Mouse (Mus musculus) lung, postnatal 14 days (tissue): Measurements from ENCODE around the gene Gnb2.

Experiments
- DNase-seq: peaks from one replicate; pipeline ENCODE4 v3.0.0; 2021

The Gnb2 gene

GRCm38 (mm10) chr5:137533117-137533827, at the start of gene Gnb2, which contains the start of gene Epo:
Gene Gnb2, minus strand, starts transcription at chr5:137533510.
Gene Epo, minus strand, starts transcription at chr5:137533242.
- DNase-seq: peak; percentile 99

DNA sequence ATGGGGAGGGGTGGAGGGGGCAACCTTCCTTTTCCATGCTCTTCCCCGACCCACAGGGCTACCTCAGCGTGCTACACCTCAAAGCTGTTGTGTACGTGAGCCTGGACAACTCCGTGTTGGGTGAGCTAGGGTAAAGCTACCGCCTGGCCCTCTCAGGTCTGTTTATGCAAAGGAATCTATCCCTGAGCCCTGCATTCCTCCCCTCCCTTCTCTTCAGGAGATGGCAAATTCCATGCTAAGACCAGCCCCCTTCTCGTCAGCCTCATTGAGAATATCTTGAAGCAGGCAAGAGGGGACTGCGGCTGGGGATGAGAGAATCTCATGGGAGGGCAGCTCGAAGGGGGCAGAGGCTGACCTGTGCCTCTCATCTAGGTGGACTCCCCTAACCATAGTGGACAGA, 49.4 kb upstream of the Gnb2 start:
- DNase-seq: no peak

DNA sequence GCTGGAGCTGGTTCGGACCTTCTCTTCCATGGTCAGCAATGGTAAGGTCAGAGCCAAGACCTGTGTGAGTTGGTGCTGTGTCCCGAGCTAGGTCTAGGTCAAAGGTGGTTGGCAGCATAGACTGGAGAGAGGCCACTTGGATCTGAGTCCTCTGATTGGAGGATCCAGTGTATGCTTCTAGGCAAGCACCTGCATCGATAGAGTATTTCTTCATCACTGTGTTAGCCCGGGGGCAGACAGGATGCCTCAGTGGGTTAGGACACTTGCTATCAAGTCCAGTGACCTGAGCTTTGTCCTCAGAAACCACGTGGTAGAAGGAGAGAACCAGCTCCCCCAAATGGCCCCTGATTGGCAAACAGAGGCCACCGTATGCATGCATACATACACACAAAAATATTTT, 46.9 kb upstream of the Gnb2 start:
- no peak for DNase-seq

DNA sequence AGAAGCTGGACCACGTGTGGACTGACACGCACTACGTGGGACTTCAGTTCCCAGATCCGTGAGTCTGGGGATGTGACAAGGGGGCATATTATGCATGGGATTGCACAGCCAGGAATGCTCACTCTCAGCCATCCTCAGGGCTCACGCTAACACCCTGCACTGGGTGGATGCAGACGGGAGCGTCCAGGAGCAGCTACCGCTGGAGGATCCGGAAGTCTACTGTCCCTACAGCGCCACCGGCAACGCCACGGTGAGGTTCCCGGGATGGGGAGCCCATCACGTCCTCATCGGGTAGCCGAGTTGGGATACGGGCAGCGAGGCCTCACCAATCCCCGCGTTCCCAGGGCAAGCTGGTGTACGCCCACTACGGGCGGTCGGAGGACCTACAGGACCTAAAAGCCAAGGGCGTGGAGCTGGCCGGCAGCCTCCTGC, 41.2 kb upstream of the Gnb2 start:
- peak; percentile 39 for DNase-seq

- no peak for DNase-seq
Observed at GRCm38 (mm10) chr5:137570691-137571586, 37.6 kb upstream of the Gnb2 start.

DNA sequence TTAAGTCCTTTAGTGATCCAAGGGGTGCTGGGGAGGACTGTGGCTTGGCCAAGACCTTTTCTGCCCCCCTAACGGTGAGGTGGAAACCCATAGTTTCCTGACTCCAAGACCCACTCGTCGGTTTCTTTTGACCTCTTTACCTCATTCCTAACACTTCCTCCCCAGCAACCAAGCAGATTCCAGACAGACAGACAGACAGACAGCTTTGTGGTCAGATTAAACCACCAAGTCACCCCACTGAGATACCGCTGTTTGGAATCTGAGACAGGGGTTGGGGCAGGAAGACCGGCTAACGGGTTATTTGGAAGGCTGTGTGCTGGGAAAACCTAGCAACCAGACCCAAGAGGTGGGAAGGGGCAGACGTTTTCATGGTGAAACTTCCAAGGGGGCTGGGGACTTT, 36.9 kb upstream of the Gnb2 start:
- no peak for DNase-seq

- DNase-seq: peak; percentile 60
Observed at GRCm38 (mm10) chr5:137569665-137570064, 36.4 kb upstream of the Gnb2 start, which contains the start of gene Tfr2. Gene Tfr2, plus strand, starts transcription at chr5:137569840.

DNA sequence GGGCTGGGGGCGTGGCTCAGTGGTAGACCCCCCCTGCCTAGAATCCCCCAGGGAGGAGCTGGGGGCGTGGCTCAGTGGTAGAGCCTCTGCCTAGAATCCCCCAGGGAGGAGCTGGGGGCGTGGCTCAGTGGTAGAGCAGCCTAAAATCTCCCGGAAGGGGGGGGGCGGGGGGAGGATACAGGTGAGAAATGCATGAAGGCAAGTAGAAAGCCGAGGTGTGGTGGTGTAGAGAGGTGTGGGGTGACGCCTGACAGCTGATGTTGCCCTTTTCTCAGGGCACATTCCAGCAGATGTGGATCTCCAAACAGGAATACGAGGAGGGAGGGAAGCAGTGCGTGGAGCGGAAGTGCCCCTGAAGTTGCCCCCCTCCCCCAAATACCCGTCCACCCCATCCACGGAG, 35.7 kb upstream of the Gnb2 start:
- DNase-seq: no peak

DNA sequence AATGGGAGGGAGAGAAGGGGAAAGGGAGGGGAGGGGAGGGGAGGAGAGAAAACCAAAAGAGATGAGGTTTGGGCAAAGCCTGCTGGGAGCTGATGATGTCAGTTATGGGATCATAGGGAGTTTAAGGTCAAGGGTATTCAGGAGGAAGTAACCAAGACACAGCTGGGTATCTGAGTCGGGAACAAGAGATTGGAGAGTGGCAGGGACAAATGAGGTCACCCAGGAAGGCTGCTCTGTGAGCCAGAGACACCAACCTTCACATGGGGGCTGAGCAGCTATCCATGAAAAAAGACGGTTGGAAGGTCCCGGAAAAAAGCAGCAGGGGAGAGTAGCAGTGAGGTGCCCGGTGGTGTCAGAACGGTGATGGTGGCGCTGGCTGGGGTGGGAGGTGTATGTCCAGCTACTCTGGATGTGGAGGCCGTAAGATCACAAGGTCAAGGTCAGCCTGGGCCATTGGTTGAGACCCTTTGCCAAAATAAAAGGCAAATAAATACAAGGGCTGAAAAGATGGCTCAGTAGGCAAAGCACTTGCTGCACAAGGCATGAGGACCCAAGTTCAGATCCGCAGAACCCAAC, 35.0 kb upstream of the Gnb2 start:
- DNase-seq: no peak

- DNase-seq: no peak
Observed at GRCm38 (mm10) chr5:137566416-137566815, 33.1 kb upstream of the Gnb2 start.

- DNase-seq: no peak
Observed at GRCm38 (mm10) chr5:137565744-137566143, 32.4 kb upstream of the Gnb2 start.

DNA sequence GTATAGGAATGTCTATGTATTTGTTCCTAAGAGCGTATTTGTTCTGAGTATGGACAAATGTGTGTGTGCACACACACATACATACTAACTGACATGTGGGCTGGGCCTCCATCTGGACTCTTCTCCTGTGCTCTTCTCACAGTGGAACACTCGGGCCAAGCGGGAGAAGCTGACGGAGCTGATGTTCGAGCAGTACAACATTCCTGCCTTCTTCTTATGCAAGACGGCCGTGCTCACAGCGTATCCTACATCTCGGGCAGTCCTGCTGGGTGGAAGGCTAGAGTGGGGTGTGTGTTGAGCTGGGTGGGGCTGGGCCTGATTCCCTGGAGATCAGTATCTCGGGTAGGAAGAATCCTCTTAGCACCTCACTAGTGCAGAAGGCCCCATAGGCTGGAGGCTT, 29.7 kb upstream of the Gnb2 start:
- no peak for DNase-seq

GRCm38 (mm10) chr5:137561556-137561955, 28.2 kb upstream of the Gnb2 start:
- no peak for DNase-seq

- no peak for DNase-seq
Observed at GRCm38 (mm10) chr5:137553898-137554297, 20.6 kb upstream of the Gnb2 start.

DNA sequence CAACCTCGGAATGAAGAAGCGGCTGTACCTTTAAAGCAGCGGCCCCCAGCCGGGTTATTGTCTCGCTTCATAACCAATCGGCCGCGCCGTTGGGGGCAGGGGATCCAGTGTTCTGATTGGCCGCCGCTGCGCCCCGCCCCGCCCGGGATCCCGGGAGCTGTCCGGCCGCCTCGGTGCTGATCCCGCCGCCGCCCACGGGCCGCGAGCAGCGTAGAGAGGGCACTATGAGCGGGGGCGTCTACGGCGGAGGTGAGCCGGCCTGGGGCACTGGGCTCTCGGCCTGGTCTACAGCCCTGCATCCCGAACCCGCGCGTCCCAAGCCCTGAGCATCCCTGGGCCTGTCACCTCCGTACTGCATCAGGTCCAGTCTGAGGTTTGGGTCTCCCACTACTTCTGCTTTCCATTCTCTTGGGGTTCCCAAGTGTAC, 20.1 kb upstream of the Gnb2 start, which contains the start of gene Actl6b:
TSS of gene Actl6b (plus strand) at position 107 of the 427 bp plus-strand sequence.
- DNase-seq: peak; percentile 71

- no peak for DNase-seq
Observed at GRCm38 (mm10) chr5:137553000-137553399, 19.7 kb upstream of the Gnb2 start.

GRCm38 (mm10) chr5:137551119-137551518, 17.8 kb upstream of the Gnb2 start:
- DNase-seq: no peak

DNA sequence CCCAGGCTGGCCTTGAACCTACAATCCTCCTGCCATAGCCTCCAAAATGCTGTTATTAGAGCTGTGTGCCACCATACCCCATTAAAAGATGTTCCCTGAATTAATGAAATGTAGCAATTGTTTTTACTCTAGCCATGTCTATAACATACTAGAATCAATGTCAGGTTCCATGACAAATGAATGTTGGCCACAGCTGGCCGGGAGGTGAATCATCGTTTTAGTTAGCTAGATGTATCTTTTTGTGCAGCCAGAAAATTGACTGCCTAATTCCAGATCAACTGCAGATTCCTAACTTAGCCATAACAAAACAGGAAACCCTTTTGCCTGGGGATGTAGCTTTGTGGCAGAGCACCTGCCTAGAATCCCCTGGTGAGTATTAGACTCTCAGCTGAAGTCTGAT, 16.5 kb upstream of the Gnb2 start:
- no peak for DNase-seq

DNA sequence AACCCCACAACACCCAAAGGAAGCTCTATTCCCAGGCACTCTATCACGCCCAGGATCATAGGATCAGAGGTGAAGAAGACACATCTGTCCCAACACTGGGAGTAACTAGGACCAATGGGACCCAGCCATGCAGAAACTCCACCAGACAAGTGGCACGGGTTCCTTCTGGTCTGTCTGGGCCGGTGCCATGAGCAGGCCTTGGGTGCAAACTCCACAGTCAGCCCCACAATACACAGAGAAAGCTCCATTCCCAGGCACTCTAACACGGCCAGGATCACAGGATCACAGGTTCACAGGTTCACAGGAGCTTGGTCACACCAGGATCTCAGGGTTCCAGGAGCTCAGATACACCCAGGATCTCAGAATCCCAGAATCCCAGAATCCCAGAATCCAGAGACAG, 12.3 kb upstream of the Gnb2 start:
- no peak for DNase-seq

DNA sequence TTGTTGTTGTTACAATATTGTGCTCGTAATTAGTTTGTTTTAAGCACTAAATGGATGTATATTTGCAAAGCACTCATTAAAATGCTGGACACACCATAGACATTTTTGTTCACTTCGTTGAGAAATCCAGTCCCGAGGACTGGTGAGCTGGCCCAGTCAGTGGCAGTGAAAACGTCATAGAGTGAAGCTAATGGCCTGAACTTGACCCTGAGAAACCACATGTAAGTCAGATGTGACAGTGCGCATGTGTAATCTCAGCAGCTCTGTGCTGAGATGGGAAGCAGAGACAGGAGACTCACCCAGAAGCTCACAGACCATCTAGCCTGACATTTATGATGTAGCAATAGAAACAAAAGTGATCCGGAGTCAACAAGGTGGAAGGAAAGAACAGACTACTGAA, 11.6 kb upstream of the Gnb2 start:
- no peak for DNase-seq

- no peak for DNase-seq
Observed at GRCm38 (mm10) chr5:137541768-137542540, 8.6 kb upstream of the Gnb2 start.

DNA sequence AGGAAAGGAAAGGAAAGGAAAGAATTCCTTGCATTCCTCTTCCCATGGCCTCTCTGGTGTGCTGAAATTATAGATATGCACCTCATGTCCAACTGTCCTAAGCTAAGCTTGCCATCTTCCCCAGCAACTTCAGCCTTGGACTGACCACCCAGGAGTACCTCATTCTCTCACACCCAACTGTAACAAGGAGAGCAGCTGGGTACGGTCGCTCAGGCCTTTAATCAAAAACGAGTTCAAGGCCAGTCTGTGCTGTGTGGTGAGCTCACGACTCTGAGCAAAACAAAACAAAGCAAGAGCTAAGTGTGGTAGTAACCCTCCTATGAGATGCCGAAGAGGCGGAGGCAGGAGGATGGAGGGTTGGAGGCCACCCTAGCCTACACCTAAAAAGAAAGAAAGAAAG, 7.7 kb upstream of the Gnb2 start:
- DNase-seq: no peak
